Mouse (Mus musculus) ovary, adult 18-20 months (tissue): ENCODE results near the gene Crx.

Experiments
- DNase-seq: peaks from one replicate; pipeline ENCODE4 v3.0.0; 2022; ENCODE audit warnings: low spot score, mixed read lengths

The Crx gene

DNA sequence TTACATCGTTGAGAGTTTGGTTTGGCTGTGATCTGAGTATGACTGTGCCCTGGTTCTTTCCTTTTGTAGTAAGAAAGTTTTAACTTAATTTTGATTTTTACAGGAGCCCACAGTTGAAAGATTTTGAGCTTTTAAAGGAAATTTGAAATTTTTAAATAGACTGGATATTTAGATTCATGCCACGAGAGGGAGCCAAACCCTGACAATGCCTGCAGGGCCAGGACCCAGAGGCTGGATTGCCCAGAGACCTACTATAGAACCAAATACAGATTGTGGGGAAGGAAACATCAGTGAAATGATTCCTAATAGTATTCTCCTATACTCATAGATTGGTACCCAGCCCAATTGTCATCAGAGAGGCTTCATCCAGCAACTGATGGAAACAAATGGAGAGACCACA is 20.1 kb downstream of the Crx start:
- DNase-seq, result no peak

DNA sequence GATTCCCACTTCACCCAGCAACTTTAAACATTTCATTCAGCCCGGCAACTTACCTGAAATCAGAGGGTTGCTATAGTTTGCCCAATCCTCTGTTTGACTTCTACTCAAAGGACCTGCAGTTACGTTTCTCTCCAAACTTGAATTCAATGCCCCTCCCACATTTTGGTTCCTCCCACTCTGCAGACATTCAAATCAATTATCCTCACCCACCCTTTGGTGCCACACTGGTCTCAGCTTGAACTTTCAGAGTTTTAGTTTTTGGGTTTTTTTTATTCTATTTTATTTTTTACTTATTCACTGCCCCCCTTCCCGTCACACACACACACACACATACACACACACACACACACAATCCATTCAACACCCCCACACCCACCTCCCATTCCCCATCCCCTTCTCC is 40.2 kb downstream of the Crx start, which contains the start of gene Obox6:
Gene Obox6 (minus strand): TSS at position 101 of the 400 bp plus-strand sequence.
- DNase-seq, result no peak
